Mouse (Mus musculus) limb, embryonic 11.5 days (tissue): Measurements from ENCODE around the gene Cep170. TPM values are rescaled to one million over a fixed set of nuclear protein-coding genes. Genes with fewer than 3 reads are reported as not detected.

Experiments used
- ATAC-seq: fragments of 200-750 bp; cut with Nextera tagmentation; 2 replicates; pipeline ENCODE4 v1.8.0; 2017; ENCODE audit warnings: low read depth; ENCODE audit not compliant: insufficient number of reproducible peaks, low FRiP score, low TSS enrichment
- DNase-seq: peaks from one replicate; pipeline ENCODE4 v3.0.0-alpha.2; 2015; ENCODE audit warnings: low spot score
- H3K27ac ChIP-seq: fragments of 300-500 bp; sonication (generic); replicated peaks from 2 replicates; pipeline ENCODE4 v1.5.1; 2014; ENCODE audit warnings: low read depth, mild to moderate bottlenecking, low read length
- H3K27me3 ChIP-seq: fragments of 300-500 bp; sonication (generic); 2 replicates; pipeline ENCODE4 v1.6.1; 2014; ENCODE audit warnings: mild to moderate bottlenecking, low read length, mixed read lengths; ENCODE audit not compliant: control insufficient read depth, insufficient read depth
- H3K36me3 ChIP-seq: fragments of 300-500 bp; sonication (generic); 2 replicates; pipeline ENCODE4 v1.6.1; 2014; ENCODE audit warnings: mild to moderate bottlenecking, low read length, moderate library complexity, mixed read lengths; ENCODE audit not compliant: control insufficient read depth, insufficient read depth
- H3K4me1 ChIP-seq: fragments of 300-500 bp; sonication (generic); 2 replicates; pipeline ENCODE4 v1.6.1; 2014; ENCODE audit warnings: low read length, mixed read lengths; ENCODE audit not compliant: control insufficient read depth, insufficient read depth
- H3K4me2 ChIP-seq: fragments of 300-500 bp; sonication (generic); 2 replicates; pipeline ENCODE4 v1.6.1; 2014; ENCODE audit warnings: low read depth, mild to moderate bottlenecking, moderate library complexity; ENCODE audit not compliant: severe bottlenecking
- H3K4me3 ChIP-seq: fragments of 300-500 bp; sonication (generic); 2 replicates; pipeline ENCODE4 v1.5.1; 2014; ENCODE audit warnings: low read depth, low read length
- H3K9ac ChIP-seq: fragments of 300-500 bp; sonication (generic); 2 replicates; pipeline ENCODE4 v1.6.1; 2014; ENCODE audit warnings: mild to moderate bottlenecking, low read length
- H3K9me3 ChIP-seq: fragments of 300-500 bp; sonication (generic); 2 replicates; pipeline ENCODE4 v1.6.1; 2016; ENCODE audit warnings: low read length; ENCODE audit not compliant: control insufficient read depth
- WGBS: fragments of 180-500 bp; shearing (Covaris S2); extraction: QIAGEN DNeasy Blood & Tissue Kit; methylation state at CpG from one replicate; pipeline ENCODE4 v1.1.7; 2014; 5-methylcytosine and 5-hydroxymethylcytosine counted together
- polyA plus RNA-seq: library from polyadenylated mRNA; unstranded; fragments of >200 nt; fragmentation: Nextera tagmentation; extraction: Ambion mirVana; gene quantifications from 2 replicates; pipeline ENCODE4 v1.2.1, GENCODE M21; 2014

Cep170 gene
- polyA plus RNA-seq, 1 experiment from 2014 or later, result 35.6 TPM

- Histone ChIP-seq H3K27ac (no peak overlapping the region), H3K36me3 (no peaks in the 10 kb centered on the region), H3K4me1 (peaks cover 4% of the 10 kb centered on the region; the same call in 1 of the 2 replicates), H3K4me2 (no peak overlapping the region), H3K27me3 (no peaks in the 10 kb centered on the region), H3K9ac (no peak overlapping the region), H3K4me3 (no peak overlapping the region), H3K9me3 (no peaks in the 10 kb centered on the region)
- DNase-seq, result no peak
- no peak for ATAC-seq
Observed at GRCm38 (mm10) chr1:176810161-176810560, 3.7 kb downstream of the Cep170 start.

GRCm38 (mm10) chr1:176800728-176801365 is 13.0 kb downstream of the Cep170 start:
- Histone ChIP-seq H3K4me3 (no peak overlapping the region), H3K27ac (no peak overlapping the region), H3K4me2 (no peak overlapping the region), H3K4me1 (no peaks in the 10 kb centered on the region), H3K9ac (no peak overlapping the region), H3K27me3 (no peaks in the 10 kb centered on the region), H3K9me3 (no peaks in the 10 kb centered on the region), H3K36me3 (no peaks in the 10 kb centered on the region; the same call in 1 of the 2 replicates)
- no peak for DNase-seq
- no peak for ATAC-seq
- 70% methylated on average over 2 of the region's 2 CpGs for WGBS

GRCm38 (mm10) chr1:176798673-176799072 is 15.2 kb downstream of the Cep170 start:
- ATAC-seq (no peak), DNase-seq (no peak)
- Histone ChIP-seq H3K27ac (no peak overlapping the region), H3K4me1 (no peaks in the 10 kb centered on the region), H3K27me3 (no peaks in the 10 kb centered on the region), H3K4me3 (no peak overlapping the region), H3K36me3 (no peaks in the 10 kb centered on the region; the same call in 1 of the 2 replicates), H3K9me3 (no peaks in the 10 kb centered on the region), H3K9ac (no peak overlapping the region), H3K4me2 (no peak overlapping the region)

- H3K9ac ChIP-seq, result no peak overlapping the region
- no peak for DNase-seq
- 71% methylated on average over 1 of the region's 1 CpGs for WGBS
- H3K27ac ChIP-seq, result no peak overlapping the region
- no peaks in the 10 kb centered on the region for H3K36me3 ChIP-seq
- H3K27me3 ChIP-seq, result no peaks in the 10 kb centered on the region
- ATAC-seq, result no peak
- H3K4me1 ChIP-seq, result no peaks in the 10 kb centered on the region
- H3K4me3 ChIP-seq, result no peak overlapping the region
- no peaks in the 10 kb centered on the region for H3K9me3 ChIP-seq
- H3K4me2 ChIP-seq, result no peak overlapping the region
Observed at GRCm38 (mm10) chr1:176792175-176792574, 21.7 kb downstream of the Cep170 start.

- no peaks in the 10 kb centered on the region for H3K9me3 ChIP-seq
- H3K4me1 ChIP-seq, result no peaks in the 10 kb centered on the region
- H3K27ac ChIP-seq, result no peak overlapping the region
- H3K4me2 ChIP-seq, result no peak overlapping the region
- H3K27me3 ChIP-seq, result no peaks in the 10 kb centered on the region
- ATAC-seq, result no peak
- WGBS, result 92% methylated on average over 7 of the region's 7 CpGs
- no peak overlapping the region for H3K4me3 ChIP-seq
- no peak overlapping the region for H3K9ac ChIP-seq
- no peak for DNase-seq
- H3K36me3 ChIP-seq, result no peaks in the 10 kb centered on the region
Observed at GRCm38 (mm10) chr1:176789326-176789725, 24.5 kb downstream of the Cep170 start.

- WGBS, result 92% methylated on average over 4 of the region's 4 CpGs
- Histone ChIP-seq H3K27me3 (no peaks in the 10 kb centered on the region), H3K9ac (no peak overlapping the region), H3K36me3 (peaks cover 4% of the 10 kb centered on the region), H3K4me3 (no peak overlapping the region), H3K4me2 (no peak overlapping the region), H3K9me3 (no peaks in the 10 kb centered on the region), H3K4me1 (no peaks in the 10 kb centered on the region), H3K27ac (no peak overlapping the region)
- ATAC-seq (no peak), DNase-seq (no peak)
Observed at GRCm38 (mm10) chr1:176774533-176774932, 39.3 kb downstream of the Cep170 start.

GRCm38 (mm10) chr1:176762295-176762694 is 51.6 kb downstream of the Cep170 start:
- 97% methylated on average over 2 of the region's 2 CpGs for WGBS
- Histone ChIP-seq H3K4me3 (no peak overlapping the region), H3K36me3 (peaks cover 2% of the 10 kb centered on the region; the same call in 1 of the 2 replicates), H3K4me1 (no peaks in the 10 kb centered on the region), H3K4me2 (no peak overlapping the region), H3K9ac (no peak overlapping the region), H3K27ac (no peak overlapping the region), H3K27me3 (no peaks in the 10 kb centered on the region), H3K9me3 (no peaks in the 10 kb centered on the region)
- DNase-seq (no peak), ATAC-seq (no peak)

- H3K4me2 ChIP-seq, result no peak overlapping the region
- DNase-seq, result no peak
- no peaks in the 10 kb centered on the region for H3K4me1 ChIP-seq
- H3K9ac ChIP-seq, result no peak overlapping the region
- H3K36me3 ChIP-seq, result peaks cover 2% of the 10 kb centered on the region; the same call in 1 of the 2 replicates
- ATAC-seq, result no peak
- no peak overlapping the region for H3K27ac ChIP-seq
- H3K27me3 ChIP-seq, result no peaks in the 10 kb centered on the region
- WGBS, result 96% methylated on average over 1 of the region's 1 CpGs
- H3K4me3 ChIP-seq, result no peak overlapping the region
- H3K9me3 ChIP-seq, result no peaks in the 10 kb centered on the region
Observed at GRCm38 (mm10) chr1:176760673-176761072, 53.2 kb downstream of the Cep170 start.

GRCm38 (mm10) chr1:176755586-176755985 is 58.3 kb downstream of the Cep170 start:
- ATAC-seq (no peak), DNase-seq (no peak)
- Histone ChIP-seq H3K36me3 (peaks cover 6% of the 10 kb centered on the region), H3K4me1 (no peaks in the 10 kb centered on the region), H3K27me3 (no peaks in the 10 kb centered on the region), H3K4me3 (no peak overlapping the region), H3K4me2 (no peak overlapping the region), H3K27ac (no peak overlapping the region), H3K9ac (no peak overlapping the region), H3K9me3 (no peaks in the 10 kb centered on the region)
- 92% methylated on average over 9 of the region's 9 CpGs for WGBS
